Mouse (Mus musculus): ENCODE data around the gene Krtap4-1. TPM values are rescaled to one million over a fixed set of nuclear protein-coding genes. Genes with fewer than 3 reads are reported as not detected.

Krtap4-1 gene
- not detected in 2 replicates for polyA plus RNA-seq (2012; rRNA removed)

GRCm38 (mm10) chr11:99628138-99628537, at the start of gene Krtap4-1:
Krtap4-1 (minus strand) TSS chr11:99628238.

GRCm38 (mm10) chr11:99665860-99666259, 37.8 kb upstream of the Krtap4-1 start, which contains the start of gene Krtap4-6:
Krtap4-6 (minus strand) TSS chr11:99665960.

DNA sequence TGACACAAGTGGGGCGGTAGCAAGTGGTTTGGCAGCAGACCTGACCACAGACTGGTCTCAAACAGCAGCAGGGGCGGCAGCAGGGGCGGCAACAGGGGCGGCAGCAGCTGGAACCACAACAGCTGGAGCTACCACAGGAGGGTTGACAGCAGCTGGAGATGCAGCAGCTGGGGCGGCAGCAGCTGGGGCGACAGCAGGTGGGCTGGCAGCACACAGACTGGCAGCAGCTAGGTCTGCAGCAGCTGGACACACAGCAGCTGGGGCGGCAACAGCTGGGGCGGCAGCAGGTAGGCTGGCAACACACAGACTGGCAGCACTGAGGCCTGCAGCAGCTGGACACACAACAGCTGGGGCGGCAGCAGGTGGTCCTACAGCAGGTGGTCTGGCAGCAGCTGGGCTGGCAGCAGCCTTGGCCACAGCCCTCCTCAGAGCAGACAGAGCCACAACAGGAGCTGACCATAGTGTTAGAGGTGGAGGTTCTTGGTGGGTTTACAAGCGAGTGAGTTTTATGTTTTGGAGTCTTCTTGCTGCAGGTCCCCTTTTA, 30.5 kb upstream of the Krtap4-1 start, which contains the start of gene Gm11563:
Gene Gm11563, minus strand, starts transcription at position 494 of the 544 bp plus-strand sequence.

GRCm38 (mm10) chr11:99650136-99650535, 22.1 kb upstream of the Krtap4-1 start, which contains the start of gene Gm11555:
Gm11555 (minus strand) TSS chr11:99650236.

GRCm38 (mm10) chr11:99643635-99644139, 15.6 kb upstream of the Krtap4-1 start, which contains the start of gene Krtap4-7:
Krtap4-7 (minus strand) TSS chr11:99644089.

GRCm38 (mm10) chr11:99634653-99635134, 6.7 kb upstream of the Krtap4-1 start, which contains the start of gene Krtap4-2:
Krtap4-2 (minus strand) TSS chr11:99635084.

DNA sequence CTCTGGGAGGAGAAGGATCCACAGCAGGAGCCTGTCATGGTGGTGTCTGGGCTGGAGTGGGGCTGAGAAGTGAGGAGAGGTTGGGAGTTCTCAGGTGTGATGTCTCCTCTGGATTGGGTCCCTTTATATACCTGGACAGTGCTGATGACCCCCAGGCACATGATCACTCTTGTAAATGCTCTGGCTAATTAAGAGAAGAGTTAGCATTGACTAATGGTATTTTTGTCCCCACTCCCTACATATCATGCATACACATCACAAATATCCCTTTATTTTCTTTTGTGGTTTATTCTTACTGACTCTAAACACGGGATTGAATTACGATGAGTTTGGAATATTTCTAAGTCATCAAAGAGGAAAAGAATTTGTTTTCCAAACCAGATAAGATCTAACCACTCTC, 7.7 kb downstream of the Krtap4-1 start, which contains the start of gene Gm11562:
Gene Gm11562, minus strand, starts transcription at position 101 of the 400 bp plus-strand sequence.

GRCm38 (mm10) chr11:99614796-99615363, 13.2 kb downstream of the Krtap4-1 start, which contains the start of gene Krtap2-4:
Krtap2-4 (minus strand) TSS chr11:99614846.

DNA sequence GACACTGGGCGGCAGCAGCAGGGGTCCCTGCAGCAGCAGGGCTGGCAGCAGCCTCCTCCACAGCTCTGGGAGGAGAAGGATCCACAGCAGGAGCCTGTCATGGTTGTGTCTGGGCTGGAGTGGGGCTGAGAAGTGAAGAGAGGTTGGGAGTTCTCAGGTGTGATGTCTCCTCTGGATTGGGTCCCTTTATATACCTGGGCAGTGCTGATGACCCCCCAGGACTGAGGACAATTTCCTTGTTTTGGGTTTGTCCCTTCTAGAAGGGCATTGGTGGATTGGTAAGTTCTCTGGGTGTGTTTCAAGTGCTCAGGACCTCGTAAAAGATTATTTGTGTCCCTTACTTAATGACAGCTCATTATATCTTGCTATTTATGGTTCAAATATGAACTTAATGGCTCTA, 17.9 kb downstream of the Krtap4-1 start, which contains the start of gene Gm11937:
Gene Gm11937, minus strand, starts transcription at position 101 of the 400 bp plus-strand sequence.

GRCm38 (mm10) chr11:99603208-99603607, 24.8 kb downstream of the Krtap4-1 start, which contains the start of gene Gm11938:
Gm11938 (minus strand) TSS chr11:99603308.

GRCm38 (mm10) chr11:99597742-99598141, 30.3 kb downstream of the Krtap4-1 start, which contains the start of gene Krtap9-3:
Krtap9-3 (minus strand) TSS chr11:99598105.

GRCm38 (mm10) chr11:99590981-99591380, 37.1 kb downstream of the Krtap4-1 start, which contains the start of gene Krtap1-3:
Krtap1-3 (minus strand) TSS chr11:99591339.

GRCm38 (mm10) chr11:99583245-99583704, 44.8 kb downstream of the Krtap4-1 start, which contains the start of gene Krtap1-4:
Krtap1-4 (minus strand) TSS chr11:99583654.

DNA sequence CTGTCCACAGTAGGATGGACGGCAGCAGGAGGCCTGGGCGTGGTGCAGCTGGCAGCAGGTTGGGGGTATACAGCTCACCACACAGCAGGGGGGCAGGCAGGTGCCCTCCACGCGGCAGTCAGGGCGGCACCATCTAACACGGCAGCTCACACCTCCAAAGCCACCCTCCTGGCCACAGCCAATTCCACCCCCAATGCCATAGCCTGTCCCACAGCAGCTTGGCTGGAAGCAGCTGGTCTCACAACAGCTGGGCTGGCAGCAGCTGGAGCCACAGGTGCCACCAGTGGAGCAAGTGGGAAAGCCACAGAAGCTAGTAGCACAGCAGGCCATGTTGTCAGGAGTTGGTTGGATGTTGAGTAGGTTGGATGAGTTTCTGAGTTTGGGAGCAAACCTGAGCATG, 47.4 kb downstream of the Krtap4-1 start, which contains the start of gene Krtap1-5:
Gene Krtap1-5, minus strand, starts transcription at position 381 of the 400 bp plus-strand sequence.

Other genes starting within 250 kb of the Krtap4-1 start
- 0.33 and 0.76 TPM in 2 replicates for gene Krt10, start 238.9 kb downstream of the Krtap4-1 start, polyA plus RNA-seq (2012; rRNA removed)
- gene Krt12, start 206.0 kb downstream of the Krtap4-1 start, polyA plus RNA-seq (2012; rRNA removed) = 1.7 and 1.8 TPM in 2 replicates
- 244 and 256 TPM in 2 replicates for gene Krt20, start 190.1 kb downstream of the Krtap4-1 start, polyA plus RNA-seq (2012; rRNA removed)
- gene Krt23, start 135.1 kb downstream of the Krtap4-1 start, polyA plus RNA-seq (2012; rRNA removed) = 4.5 and 4.7 TPM in 2 replicates
- gene Krt39, start 106.9 kb downstream of the Krtap4-1 start, polyA plus RNA-seq (2012; rRNA removed) = not detected in 2 replicates
- not detected in 2 replicates for gene Krt40, start 85.1 kb downstream of the Krtap4-1 start, polyA plus RNA-seq (2012; rRNA removed)
- not detected in 2 replicates for gene Krtap3-3, start 77.4 kb downstream of the Krtap4-1 start, polyA plus RNA-seq (2012; rRNA removed)
- gene Krtap3-2, start 71.4 kb downstream of the Krtap4-1 start, polyA plus RNA-seq (2012; rRNA removed) = not detected in 2 replicates
- gene Gm11939, start 68.8 kb downstream of the Krtap4-1 start, polyA plus RNA-seq (2012; rRNA removed) = not detected in 2 replicates
- 3.7 and 4.5 TPM in 2 replicates for gene Krtap3-1, start 61.6 kb downstream of the Krtap4-1 start, polyA plus RNA-seq (2012; rRNA removed)
- gene Krtap1-5, start 47.2 kb downstream of the Krtap4-1 start, polyA plus RNA-seq (2012; rRNA removed) = not detected in 2 replicates
- gene Krtap1-4, start 44.6 kb downstream of the Krtap4-1 start, polyA plus RNA-seq (2012; rRNA removed) = not detected in 2 replicates
- gene Krtap1-3, start 36.9 kb downstream of the Krtap4-1 start, polyA plus RNA-seq (2012; rRNA removed) = not detected in 2 replicates
- gene Krtap9-3, start 30.1 kb downstream of the Krtap4-1 start, polyA plus RNA-seq (2012; rRNA removed) = not detected in 2 replicates
- not detected in 2 replicates for gene Gm11938, start 24.9 kb downstream of the Krtap4-1 start, polyA plus RNA-seq (2012; rRNA removed)
- gene Gm11937, start 18.0 kb downstream of the Krtap4-1 start, polyA plus RNA-seq (2012; rRNA removed) = not detected in 2 replicates
- gene Krtap2-4, start 13.4 kb downstream of the Krtap4-1 start, polyA plus RNA-seq (2012; rRNA removed) = not detected in 2 replicates
- gene Gm11562, start 7.8 kb downstream of the Krtap4-1 start, polyA plus RNA-seq (2012; rRNA removed) = 1.3 TPM in 1 of 2 replicates, not detected in the other
- gene Krtap4-2, start 6.8 kb upstream of the Krtap4-1 start, polyA plus RNA-seq (2012; rRNA removed) = not detected in 2 replicates
- gene Krtap4-7, start 15.9 kb upstream of the Krtap4-1 start, polyA plus RNA-seq (2012; rRNA removed) = not detected in 2 replicates
- not detected in 2 replicates for gene Gm11555, start 22.0 kb upstream of the Krtap4-1 start, polyA plus RNA-seq (2012; rRNA removed)
- not detected in 2 replicates for gene Gm11563, start 30.7 kb upstream of the Krtap4-1 start, polyA plus RNA-seq (2012; rRNA removed)
- not detected in 2 replicates for gene Krtap4-6, start 37.7 kb upstream of the Krtap4-1 start, polyA plus RNA-seq (2012; rRNA removed)
- not detected in 2 replicates for gene Gm14190, start 62.5 kb upstream of the Krtap4-1 start, polyA plus RNA-seq (2012; rRNA removed)
- gene Gm14180, start 106.1 kb upstream of the Krtap4-1 start, polyA plus RNA-seq (2012; rRNA removed) = not detected in 2 replicates
- not detected in 2 replicates for gene Gm11595, start 144.7 kb upstream of the Krtap4-1 start, polyA plus RNA-seq (2012; rRNA removed)
- gene Krtap4-8, start 152.5 kb upstream of the Krtap4-1 start, polyA plus RNA-seq (2012; rRNA removed) = not detected in 2 replicates
- not detected in 2 replicates for gene Krtap4-9, start 157.0 kb upstream of the Krtap4-1 start, polyA plus RNA-seq (2012; rRNA removed)
- not detected in 2 replicates for gene Gm11596, start 165.2 kb upstream of the Krtap4-1 start, polyA plus RNA-seq (2012; rRNA removed)
- gene Gm11569, start 170.7 kb upstream of the Krtap4-1 start, polyA plus RNA-seq (2012; rRNA removed) = 0.33 TPM in 1 of 2 replicates, not detected in the other
- gene Gm11554, start 176.2 kb upstream of the Krtap4-1 start, polyA plus RNA-seq (2012; rRNA removed) = not detected in 2 replicates
- gene Krtap4-13, start 181.7 kb upstream of the Krtap4-1 start, polyA plus RNA-seq (2012; rRNA removed) = not detected in 2 replicates
- not detected in 2 replicates for gene Gm11564, start 187.4 kb upstream of the Krtap4-1 start, polyA plus RNA-seq (2012; rRNA removed)
- gene 2300003K06Rik, start 209.8 kb upstream of the Krtap4-1 start, polyA plus RNA-seq (2012; rRNA removed) = not detected in 2 replicates
- 0.13 TPM in 1 of 2 replicates, not detected in the other for gene Krtap4-16, start 223.4 kb upstream of the Krtap4-1 start, polyA plus RNA-seq (2012; rRNA removed)
- gene Gm11568, start 229.7 kb upstream of the Krtap4-1 start, polyA plus RNA-seq (2012; rRNA removed) = not detected in 2 replicates
- gene Gm11559, start 236.2 kb upstream of the Krtap4-1 start, polyA plus RNA-seq (2012; rRNA removed) = not detected in 2 replicates
- gene Krtap9-1, start 245.2 kb upstream of the Krtap4-1 start, polyA plus RNA-seq (2012; rRNA removed) = not detected in 2 replicates

All from colon, adult 2 months (tissue).